Mouse (Mus musculus): ENCODE data around the gene Snd1.

Snd1 gene

GRCm38 (mm10) chr6:28974498-28974897 lies 499.6 kb downstream of the Snd1 start:
- DNase-seq (ENCODE audit: inconsistent ontology term), result no peak

GRCm38 (mm10) chr6:28975106-28975505 lies 500.2 kb downstream of the Snd1 start:
- peak; percentile 56 for DNase-seq (ENCODE audit: inconsistent ontology term)

- DNase-seq (ENCODE audit: inconsistent ontology term), result no peak
Measured at GRCm38 (mm10) chr6:28978031-28978430, 503.1 kb downstream of the Snd1 start.

- no peak for DNase-seq (ENCODE audit: inconsistent ontology term)
Measured at GRCm38 (mm10) chr6:28978881-28979280, 503.9 kb downstream of the Snd1 start.

GRCm38 (mm10) chr6:28979586-28979985 lies 504.6 kb downstream of the Snd1 start:
- no peak for DNase-seq (ENCODE audit: inconsistent ontology term)

- peak; percentile 16 for DNase-seq (ENCODE audit: inconsistent ontology term)
Measured at GRCm38 (mm10) chr6:28980219-28980618, 505.3 kb downstream of the Snd1 start.

GRCm38 (mm10) chr6:28980750-28981584 lies 506.0 kb downstream of the Snd1 start:
- peak; percentile 39 for DNase-seq (ENCODE audit: inconsistent ontology term)

- no peak for DNase-seq (ENCODE audit: inconsistent ontology term)
Measured at GRCm38 (mm10) chr6:28981585-28981948, 506.6 kb downstream of the Snd1 start.

- peak; percentile 33 for DNase-seq (ENCODE audit: inconsistent ontology term)
Measured at GRCm38 (mm10) chr6:28981966-28982701, 507.2 kb downstream of the Snd1 start.

- DNase-seq (ENCODE audit: inconsistent ontology term), result no peak
Measured at GRCm38 (mm10) chr6:28982817-28983216, 507.9 kb downstream of the Snd1 start.

Measured in Muller cell, postnatal 12 days (primary cell).